Mouse (Mus musculus) urinary bladder, postnatal 25 days (tissue): Measurements from ENCODE around the gene Mrpl53.

Experiments used
- DNase-seq: peaks from one replicate; pipeline ENCODE4 v3.0.0; 2022; ENCODE audit warnings: low spot score

Mrpl53 gene

GRCm38 (mm10) chr6:83108762-83109668, at the start of gene Mrpl53:
Mrpl53 (plus strand) TSS chr6:83109040.
- peak; percentile 81 for DNase-seq

- no peak for DNase-seq
These were observed 42.8 kb upstream of the Mrpl53 start for GRCm38 (mm10) chr6:83065995-83066394.

GRCm38 (mm10) chr6:83066441-83066840, 42.4 kb upstream of the Mrpl53 start:
- DNase-seq, result no peak

GRCm38 (mm10) chr6:83068221-83068620, 40.6 kb upstream of the Mrpl53 start:
- no peak for DNase-seq

GRCm38 (mm10) chr6:83068706-83069487, 39.9 kb upstream of the Mrpl53 start:
- DNase-seq, result no peak

GRCm38 (mm10) chr6:83069488-83070246, 39.2 kb upstream of the Mrpl53 start:
- DNase-seq, result no peak

- DNase-seq, result no peak
These were observed 38.8 kb upstream of the Mrpl53 start, which contains the start of gene Tlx2 for GRCm38 (mm10) chr6:83070247-83070310. Tlx2 (minus strand) TSS chr6:83070293.

- DNase-seq, result no peak
These were observed 38.3 kb upstream of the Mrpl53 start for GRCm38 (mm10) chr6:83070311-83071219.

GRCm38 (mm10) chr6:83071220-83071619, 37.6 kb upstream of the Mrpl53 start:
- DNase-seq, result no peak

GRCm38 (mm10) chr6:83074979-83075378, 33.9 kb upstream of the Mrpl53 start:
- DNase-seq, result no peak

GRCm38 (mm10) chr6:83077630-83078323, 31.1 kb upstream of the Mrpl53 start, which contains the start of gene Pcgf1:
Pcgf1 (plus strand) TSS chr6:83077869.
- DNase-seq, result no peak

GRCm38 (mm10) chr6:83078324-83078858, 30.4 kb upstream of the Mrpl53 start:
- peak; percentile 100 for DNase-seq

- no peak for DNase-seq
These were observed 28.6 kb upstream of the Mrpl53 start for GRCm38 (mm10) chr6:83080210-83080609.

GRCm38 (mm10) chr6:83083497-83083896, 25.3 kb upstream of the Mrpl53 start:
- DNase-seq, result no peak

- no peak for DNase-seq
These were observed 24.4 kb upstream of the Mrpl53 start for GRCm38 (mm10) chr6:83084477-83084876.

- DNase-seq, result no peak
These were observed 22.5 kb upstream of the Mrpl53 start, which contains the start of gene Lbx2 for GRCm38 (mm10) chr6:83086121-83087035. Lbx2 (plus strand) TSS chr6:83086367.

GRCm38 (mm10) chr6:83087205-83087925, 21.5 kb upstream of the Mrpl53 start:
- no peak for DNase-seq

GRCm38 (mm10) chr6:83087926-83088260, 20.9 kb upstream of the Mrpl53 start:
- no peak for DNase-seq
